Mouse (Mus musculus) right cerebral cortex, postnatal 10 days (tissue): ENCODE measurements around the gene Plppr1.
"Not testable (repeated sequence)": the region's sequence is repeated elsewhere in the genome, so short reads cannot be mapped to it uniquely, and the experiment has no call there.

Source experiments
- DNase-seq, 2 experiments: peaks; one replicate each; pipeline ENCODE4 v3.0.0; 2021; ENCODE audit warnings: low spot score in 2 of 2

Plppr1 gene

DNA sequence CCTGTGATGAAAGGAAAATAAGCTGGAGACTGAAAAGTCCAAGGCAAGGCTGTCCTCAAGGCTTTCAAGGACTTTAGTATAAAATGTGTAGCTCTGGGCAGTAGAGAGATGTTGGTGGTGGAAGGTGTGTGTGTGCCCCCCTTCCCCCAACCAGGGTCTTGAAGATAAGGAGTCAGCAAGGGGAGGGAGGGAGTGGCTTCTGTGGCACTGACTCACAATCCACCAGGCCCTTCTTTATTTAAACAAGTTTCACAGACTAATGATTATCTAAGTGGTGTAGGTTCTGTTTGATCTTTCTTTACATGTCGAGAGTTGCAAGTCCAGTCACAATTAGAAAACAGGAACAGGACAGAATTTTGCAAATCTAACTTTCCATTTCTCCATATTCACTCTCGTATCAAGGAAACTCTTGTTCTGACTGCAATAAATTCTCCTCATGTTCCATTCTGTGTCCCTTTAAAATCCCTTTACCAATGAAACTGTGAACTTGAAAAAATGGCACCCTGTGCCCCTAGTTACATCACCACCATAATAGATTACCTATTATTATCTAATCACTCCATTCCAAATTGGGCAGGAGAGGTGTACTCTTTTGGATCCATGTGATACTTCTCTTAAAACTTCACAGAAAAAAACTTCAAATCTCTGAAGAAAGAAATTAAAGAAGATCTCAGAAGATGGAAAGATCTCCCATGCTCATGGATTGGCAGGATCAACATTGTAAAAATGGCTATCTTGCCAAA is 324.7 kb downstream of the Plppr1 start:
- DNase-seq, result not testable (repeated sequence)

DNA sequence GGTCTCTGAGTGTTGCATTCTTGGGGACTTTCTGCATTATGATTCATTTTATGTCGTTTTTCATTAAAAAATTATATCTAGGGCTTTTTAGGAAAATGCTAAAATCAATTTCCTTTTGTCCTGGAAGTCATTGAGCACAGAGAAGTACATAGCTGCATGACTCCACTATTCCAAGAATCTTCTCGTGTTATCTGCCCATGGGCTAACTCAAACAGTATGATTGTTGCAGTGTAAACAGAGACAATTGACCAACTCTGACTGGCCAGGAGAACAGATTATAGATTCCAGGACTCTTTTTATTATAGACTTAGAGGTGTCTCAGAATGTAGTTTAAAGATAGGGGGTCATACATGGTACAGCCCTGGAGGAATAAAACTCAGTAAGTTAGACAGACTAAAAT is 327.8 kb downstream of the Plppr1 start:
- DNase-seq, result no peak
